Mouse (Mus musculus) heart, postnatal 14 days (tissue): ENCODE measurements around the gene Vmn1r55. TPM values are rescaled to one million over a fixed set of nuclear protein-coding genes. Genes with fewer than 3 reads are reported as not detected.
"Not testable (repeated sequence)": the region's sequence is repeated elsewhere in the genome, so short reads cannot be mapped to it uniquely, and the experiment has no call there.

Source experiments
- DNase-seq, 2 experiments: peaks; one replicate each; pipeline ENCODE4 v3.0.0; 2021 to 2022
- intact Hi-C: fragments of 180-260 bp; cut with DNase I; formaldehyde crosslinking; loops from one replicate; pipeline ENCODE4 v1.15.1; 2025
- long read RNA-seq, 2 experiments: library from polyadenylated mRNA; stranded (forward); transcript quantifications; one replicate each; pipeline ENCODE4 v2.0.0; 2021
- total RNA-seq, 2 experiments: library from RNA; stranded (reverse); gene quantifications; 2 replicates each; pipeline ENCODE4 v1.2.3; 2021

Vmn1r55 gene
- not detected for total RNA-seq
- long read RNA-seq, experiment 1, result 0 reads
- long read RNA-seq, experiment 2, result 0 reads

DNA sequence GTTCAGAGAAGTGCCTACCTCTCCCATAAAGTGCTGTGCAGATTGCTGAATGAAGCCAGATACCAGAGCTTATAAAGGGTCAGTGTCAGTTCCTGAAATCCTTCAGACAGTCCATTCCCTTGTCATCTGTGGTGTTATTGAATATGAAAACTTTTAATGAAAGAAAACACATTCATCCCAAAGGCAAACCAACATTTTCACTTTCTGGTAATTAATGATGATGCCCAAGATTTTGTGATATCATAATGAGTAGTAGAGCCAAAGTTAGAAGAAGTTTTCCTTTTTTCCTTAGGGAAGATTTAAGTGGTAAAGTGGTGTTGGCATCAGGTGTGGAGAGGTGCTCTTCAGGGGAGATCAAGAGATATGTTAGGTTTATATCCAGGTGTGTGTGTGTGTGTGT lies at the start of gene Vmn1r55:
Vmn1r55 (minus strand) TSS at position 101 of the 400 bp plus-strand sequence.
- intact Hi-C loops, DNase-seq: not testable (repeated sequence)

DNA sequence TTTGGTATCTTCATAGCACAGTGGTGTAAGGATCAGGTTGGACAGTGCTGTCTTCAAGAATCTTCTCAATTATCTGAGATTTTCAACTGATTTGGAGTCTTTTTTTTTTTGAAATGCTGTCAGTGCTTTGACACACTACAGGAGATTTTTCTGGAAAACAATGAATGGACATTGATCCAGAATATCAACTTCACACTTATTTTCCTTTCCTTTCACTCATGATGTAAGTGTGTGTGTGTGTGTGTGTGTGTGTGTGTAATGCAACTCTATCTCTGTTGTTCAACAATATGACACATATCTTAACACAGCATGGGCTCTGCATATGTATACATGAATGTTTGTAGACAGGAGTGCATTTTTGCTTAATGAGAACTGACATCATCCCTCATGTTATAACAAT lies 47.2 kb upstream of the Vmn1r55 start, which contains the start of gene Vmn1r56:
Vmn1r56 (minus strand) TSS at position 101 of the 400 bp plus-strand sequence.
- intact Hi-C loops, DNase-seq: not testable (repeated sequence)

DNA sequence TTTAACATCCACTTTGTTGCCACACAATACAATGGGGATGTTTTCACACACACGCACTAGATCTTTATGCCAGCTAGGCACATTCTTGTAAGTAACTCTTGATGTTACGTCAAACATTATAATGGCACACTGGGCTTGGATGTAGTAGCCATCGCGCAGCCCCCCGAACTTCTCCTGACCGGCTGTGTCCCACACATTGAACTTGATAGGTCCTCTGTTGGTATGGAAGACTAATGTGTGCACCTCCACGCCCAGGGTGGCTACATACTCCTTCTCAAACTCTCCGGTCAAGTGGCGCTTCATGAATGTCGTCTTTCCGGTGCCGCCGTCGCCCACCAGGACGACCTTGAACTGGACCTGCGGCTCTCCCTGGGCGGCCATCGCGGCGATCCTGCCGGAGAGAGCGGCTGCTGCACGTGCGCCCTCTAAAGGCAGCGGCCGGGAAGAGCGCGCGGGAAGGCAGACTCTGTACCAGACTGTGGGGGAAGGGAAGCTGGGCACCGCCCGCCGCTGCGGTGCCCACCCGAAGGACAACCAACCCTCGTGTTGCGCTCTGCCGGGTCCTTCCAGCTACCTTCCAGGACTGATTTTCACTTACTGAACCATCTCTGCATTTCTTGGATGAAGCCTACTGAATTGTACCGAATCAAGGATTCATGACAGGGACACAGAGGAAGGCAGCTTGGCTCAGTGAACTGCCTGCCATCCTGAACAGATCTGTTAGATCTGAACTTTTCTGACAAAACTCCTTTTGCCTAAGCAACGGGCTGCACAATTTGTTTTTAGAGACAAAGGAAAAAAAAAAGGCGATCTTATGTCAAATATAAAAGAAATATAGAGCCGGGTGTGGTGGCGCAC lies 23.7 kb downstream of the Vmn1r55 start, which contains the start of gene Rasl2-9:
Rasl2-9 (minus strand) TSS at position 402 of the 858 bp plus-strand sequence.
- intact Hi-C loops, result loop anchor here (2.0 to 5.0 kb wide), 2 partner anchors 65 to 183 kb away; no protein-coding TSS in a partner anchor
- peak; percentile 89 to 93 for DNase-seq

DNA sequence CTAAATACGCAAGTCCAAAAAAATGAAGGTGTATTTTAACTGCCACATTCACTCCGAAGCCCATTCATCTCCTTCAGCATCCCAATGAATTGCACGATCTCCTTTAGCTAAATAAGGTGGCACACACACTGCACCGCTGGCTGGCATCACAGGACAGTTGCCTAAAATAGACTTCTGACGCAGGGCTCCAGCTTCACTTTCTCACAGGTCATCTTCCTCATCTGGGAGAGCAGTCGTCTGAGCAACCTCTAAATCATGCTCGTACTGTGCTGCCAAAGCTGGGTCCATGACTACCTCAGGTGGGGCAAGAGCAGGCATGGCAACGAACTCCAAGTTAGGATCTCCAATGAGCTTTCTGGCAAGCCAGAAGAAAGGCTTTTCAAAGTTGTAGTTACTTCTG lies 24.4 kb downstream of the Vmn1r55 start:
- intact Hi-C loops, result loop anchor here (2.0 to 5.0 kb wide), 2 partner anchors 64 to 183 kb away; no protein-coding TSS in a partner anchor
- DNase-seq, result peak; percentile 3 to 25

DNA sequence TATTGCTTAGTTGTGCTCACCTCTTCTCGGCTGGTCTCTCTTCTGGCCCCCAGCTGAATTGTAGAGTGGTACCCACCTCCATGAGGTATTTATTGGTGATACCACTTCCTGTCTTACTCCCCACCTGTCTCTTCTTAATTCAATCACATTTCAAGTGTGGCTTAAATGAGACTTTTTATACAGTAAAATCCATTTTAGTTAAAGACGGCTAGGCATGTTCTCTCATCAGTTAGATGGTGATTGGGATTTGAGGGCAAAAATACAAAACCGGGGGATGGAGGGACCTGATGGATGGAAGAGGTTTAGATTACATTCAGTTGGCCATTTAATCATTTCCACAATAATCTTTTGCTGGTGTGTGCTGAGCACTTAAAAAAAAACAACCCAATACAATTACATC lies 32.6 kb downstream of the Vmn1r55 start, which contains the start of gene Rfpl4:
Rfpl4 (minus strand) TSS at position 101 of the 400 bp plus-strand sequence.
- intact Hi-C loops, result no loop called here
- DNase-seq, result no peak

DNA sequence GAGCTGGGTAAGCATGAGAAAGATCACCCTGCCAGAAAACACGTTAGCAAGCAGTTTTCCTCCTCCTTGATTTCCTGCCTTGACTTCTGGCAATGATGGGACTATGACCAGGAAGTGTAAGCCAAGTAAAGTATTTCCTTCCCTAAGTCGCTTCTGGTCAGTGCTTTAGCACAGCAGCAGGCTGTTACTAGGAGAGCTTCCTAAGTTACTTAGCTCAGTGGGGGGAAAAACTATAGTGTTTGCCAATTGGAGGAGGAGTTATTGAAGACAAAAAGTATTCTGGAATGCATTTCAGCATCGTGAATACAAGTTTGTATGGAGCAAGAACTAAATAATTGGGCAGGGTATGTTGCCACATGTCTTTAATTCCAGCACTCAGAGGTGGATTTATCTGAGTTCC lies 36.8 kb downstream of the Vmn1r55 start:
- no peak for DNase-seq
- intact Hi-C loops, result no loop called here

DNA sequence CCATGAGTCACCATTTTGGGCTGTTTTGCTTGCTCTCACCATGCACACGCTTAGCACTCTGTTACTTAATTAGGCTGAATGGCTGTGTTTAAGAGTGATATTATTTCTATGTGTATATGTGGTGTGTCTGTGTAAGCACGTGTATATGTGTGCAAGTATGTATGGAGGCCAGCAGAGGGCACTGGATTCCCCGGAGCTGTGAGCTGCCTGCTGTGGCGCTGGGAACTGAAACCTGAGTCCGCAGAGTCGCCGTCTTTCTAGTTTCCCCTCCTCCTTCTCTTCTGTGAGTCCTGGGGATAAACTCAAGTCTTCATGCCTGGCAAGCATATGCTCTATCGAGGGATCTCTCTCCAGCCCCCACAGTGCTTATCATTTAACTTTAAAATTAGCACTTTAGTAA lies 40.2 kb downstream of the Vmn1r55 start:
- intact Hi-C loops, result no loop called here
- DNase-seq, result no peak

DNA sequence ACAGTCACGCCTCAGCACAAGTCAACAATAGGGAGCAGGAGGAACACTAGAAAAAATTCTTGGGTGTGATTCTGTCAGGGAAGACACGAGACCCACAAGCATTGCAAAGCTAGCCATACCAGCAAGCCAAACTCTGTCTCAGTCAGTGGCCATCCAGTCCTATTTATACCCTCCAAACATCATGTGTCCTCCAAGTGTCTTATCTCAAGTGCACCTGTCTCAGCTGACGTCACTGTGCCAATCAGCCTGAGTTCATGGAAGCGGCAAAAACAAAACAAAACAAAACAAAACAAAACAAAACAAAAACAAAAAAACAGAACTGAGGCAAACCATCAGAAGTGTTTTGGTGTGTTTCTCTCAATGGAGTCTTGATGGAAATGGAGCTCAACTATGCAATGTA lies 41.2 kb downstream of the Vmn1r55 start:
- intact Hi-C loops, result no loop called here
- no peak for DNase-seq

DNA sequence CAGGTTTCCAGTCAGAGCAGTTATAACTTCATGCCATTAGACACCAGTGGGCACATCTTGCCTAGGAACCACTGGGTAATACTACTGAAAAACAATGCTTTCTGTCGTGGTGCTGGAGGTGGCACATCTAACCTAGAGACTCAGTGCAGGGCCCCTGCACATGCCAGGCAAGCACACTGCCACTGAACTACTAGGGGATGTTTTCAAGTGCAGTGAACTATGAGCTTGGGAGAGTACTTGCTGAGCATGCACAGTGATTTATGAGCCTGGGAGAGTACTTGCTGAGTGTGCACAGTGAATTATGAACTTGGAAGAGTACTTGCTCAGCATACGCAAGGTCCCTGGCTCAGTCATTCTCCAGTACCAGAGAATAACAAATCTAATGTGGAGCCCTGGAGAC lies 46.9 kb downstream of the Vmn1r55 start:
- intact Hi-C loops, result no loop called here
- no peak for DNase-seq

DNA sequence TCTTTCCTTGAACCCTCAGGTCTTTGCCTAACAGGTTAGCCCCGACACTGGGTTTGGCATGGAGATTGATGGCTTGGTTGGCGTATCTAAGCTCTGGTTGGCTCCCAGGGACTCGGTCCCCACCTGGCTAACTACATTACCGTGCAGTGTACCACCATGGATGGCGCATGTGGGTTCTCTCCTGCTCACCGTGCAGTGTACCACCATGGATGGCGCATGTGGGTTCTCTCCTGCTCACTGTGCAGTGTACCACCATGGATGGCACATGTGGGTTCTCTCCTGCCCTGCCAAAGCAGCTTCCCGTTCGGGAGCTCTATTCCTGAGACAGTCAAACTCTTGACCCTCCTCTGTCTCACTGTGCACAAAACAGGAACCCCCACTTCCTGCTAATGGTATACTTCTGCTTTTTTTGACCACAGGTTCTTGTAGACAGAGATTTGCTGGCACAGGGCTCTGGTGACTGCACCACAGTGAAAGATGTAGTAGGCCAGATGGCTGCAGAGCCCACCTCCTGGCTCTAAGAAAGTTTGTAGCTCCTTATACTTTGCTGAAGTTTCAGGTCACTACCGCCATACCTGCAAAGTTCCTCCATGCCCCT lies 48.3 kb downstream of the Vmn1r55 start:
- no peak for DNase-seq
- intact Hi-C loops, result no loop called here

DNA sequence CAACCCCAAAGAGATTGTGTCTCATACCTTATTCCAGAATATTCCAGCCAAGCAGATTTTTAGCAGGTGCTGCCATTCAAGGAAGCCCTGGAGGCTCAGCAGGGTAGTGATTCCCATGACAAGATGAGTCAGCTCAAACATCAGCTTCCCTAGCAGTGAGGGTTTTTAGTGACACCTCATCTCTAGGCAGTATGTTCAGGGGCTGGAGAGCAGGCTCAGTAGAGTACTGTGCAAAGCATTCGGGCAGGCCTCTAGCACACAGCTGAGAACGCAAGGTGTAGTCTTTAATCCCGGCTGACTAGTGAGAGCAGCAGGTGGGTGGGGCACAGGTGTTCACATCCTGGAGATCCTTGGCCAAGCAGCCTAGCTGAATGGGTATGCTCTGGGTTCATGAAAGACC lies 49.7 kb downstream of the Vmn1r55 start:
- intact Hi-C loops, result no loop called here

DNA sequence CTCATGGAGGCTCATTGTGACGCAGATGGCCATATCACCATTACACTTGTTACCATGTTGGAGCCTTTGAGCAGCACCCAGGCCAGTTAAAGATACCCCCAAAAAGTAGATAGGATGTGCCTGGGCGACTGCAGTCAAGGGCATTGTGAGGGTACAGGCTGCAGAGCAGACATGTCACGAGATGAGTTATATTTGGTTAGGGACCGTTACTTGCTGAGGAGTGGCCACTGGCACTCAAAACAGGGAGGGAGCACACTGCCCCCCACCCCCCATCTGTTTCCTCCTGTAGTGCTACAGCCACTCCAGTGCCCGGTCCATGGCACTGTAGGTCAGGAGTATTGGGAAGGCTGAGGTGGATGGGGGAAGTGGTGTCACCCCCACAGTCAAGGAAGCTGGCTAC lies 50.7 kb downstream of the Vmn1r55 start:
- no peak for DNase-seq
- intact Hi-C loops, result no loop called here

More for the DNA sequence above, 49.7 kb downstream of the Vmn1r55 start:
- DNase-seq, result no peak

DNA sequence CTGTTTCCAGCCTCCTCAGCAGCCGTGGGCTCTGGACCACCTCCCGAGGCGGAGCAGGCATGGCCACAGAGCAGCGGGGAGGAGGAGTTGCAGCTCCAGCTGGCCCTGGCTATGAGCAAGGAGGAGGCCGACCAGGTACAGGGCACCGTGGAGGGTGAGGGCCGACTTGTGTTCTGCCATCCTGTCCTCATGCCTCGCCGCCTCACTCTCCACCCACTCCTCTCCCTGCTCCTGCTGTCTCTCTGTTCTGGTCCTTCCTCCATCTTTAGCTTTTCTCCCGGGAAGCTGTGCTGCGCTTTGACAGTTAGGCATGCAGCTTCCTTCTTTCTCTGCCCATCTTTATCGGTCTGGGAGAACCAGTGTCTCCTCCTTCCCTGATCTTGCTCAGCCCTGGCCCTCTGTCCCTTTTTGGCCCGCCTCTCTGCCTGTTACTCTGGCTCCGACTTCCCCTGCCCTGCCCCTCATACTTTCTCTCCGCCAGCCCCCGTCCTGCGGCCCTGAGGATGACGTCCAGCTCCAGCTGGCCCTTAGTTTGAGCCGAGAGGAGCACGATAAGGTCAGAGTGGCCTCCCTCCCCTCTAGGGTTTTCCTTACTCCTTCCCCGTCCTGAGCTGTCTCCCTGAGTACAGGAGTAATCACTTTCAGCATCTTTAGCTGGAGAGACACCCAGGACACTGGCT lies 56.5 kb downstream of the Vmn1r55 start:
- peak; percentile 27 to 45 for DNase-seq
- intact Hi-C loops, result no loop called here

DNA sequence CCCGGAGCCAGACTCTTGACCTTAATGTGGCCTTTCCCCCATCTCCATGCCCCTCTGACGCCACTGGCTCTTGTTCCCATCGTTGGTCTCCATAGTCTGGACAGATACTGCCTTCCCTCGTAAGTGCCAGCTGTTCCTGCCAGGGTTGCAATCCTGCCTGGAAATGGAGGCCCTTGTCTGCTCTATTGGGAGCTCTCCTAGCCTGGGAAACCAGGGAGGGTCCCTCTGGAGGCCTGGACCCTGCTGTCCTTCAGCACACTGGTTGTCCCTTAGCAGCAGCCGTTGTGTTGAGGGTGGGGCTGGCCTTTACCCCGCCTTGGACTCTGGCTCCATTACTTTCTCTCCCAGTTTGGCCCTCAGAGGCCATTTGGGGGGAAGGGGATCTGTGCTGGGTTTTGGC lies 57.1 kb downstream of the Vmn1r55 start:
- intact Hi-C loops, result no loop called here
- DNase-seq, result no peak

DNA sequence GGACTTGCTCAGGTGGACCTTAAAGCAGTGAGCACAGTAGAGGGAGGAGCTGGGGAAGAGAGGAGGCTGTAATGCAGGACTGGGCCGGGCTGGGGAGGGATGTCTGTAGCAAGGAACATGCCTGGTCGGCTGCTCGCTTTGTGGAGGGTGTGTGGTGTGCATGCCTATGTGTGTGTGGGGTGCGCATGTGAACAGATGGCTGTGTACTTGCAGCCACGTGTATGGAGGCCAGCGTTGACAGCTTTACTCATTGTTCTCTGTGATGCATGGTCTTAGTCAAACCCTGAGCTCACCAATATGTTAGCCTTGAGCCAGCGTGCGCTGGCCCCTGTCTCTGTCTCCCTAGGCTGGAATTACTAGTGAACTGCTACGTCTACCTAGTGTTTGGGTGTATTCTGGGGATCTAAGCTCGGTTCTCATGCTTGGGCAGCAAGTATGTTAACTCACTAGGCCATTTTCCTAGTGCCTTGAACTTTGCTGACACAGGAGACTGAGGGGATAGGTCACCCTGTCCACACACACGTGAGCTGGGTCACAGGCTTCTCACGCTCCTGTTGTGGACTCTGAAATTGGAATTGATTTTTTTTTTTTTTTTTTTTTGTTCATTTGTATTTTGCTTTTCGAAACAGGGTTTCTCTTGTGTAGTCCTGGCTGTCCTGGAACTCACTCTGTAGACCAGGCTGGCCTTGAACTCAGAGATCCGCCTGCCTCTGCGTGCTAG lies 58.3 kb downstream of the Vmn1r55 start:
- intact Hi-C loops, result no loop called here
- DNase-seq, result no peak

DNA sequence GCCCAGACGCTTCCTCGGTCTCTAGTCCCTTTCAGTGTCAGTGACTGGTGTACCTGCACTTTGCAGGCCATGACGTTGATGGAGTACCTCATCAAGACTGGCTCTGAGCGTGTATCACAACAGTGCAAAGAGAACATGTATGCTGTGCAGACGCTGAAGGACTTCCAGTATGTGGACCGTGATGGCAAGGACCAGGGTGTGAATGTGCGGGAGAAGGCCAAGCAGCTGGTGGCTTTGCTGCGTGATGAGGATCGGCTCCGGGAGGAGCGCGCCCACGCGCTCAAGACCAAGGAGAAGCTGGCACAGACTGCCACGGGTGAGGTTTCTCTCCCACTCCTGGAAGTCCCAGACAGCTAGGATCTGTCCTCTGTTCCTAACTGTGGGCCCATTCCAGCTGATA lies 59.6 kb downstream of the Vmn1r55 start:
- no peak for DNase-seq
- intact Hi-C loops, result loop anchor here (10.0 kb wide), 2 partner anchors 945 to 1065 kb away; partner anchors contain the start of gene Zfp787

DNA sequence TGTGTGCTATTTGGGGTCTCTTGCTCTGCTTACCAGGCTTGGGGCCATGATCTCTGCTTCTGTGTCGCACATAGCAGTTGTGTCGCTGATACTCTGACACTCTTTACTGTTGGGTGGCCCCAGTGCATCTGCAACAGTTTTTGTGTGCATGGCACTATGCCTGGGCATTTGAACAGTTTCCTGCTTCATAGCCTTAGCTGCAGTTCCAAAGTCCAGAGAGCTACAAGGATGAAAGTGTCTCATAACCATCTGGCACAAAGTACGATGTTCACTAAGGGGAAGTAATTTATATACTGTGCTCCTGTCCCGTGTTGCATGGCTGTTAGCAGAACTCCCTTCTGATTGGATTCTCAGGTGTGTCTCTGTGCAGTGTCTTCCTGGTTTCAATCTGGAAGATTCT lies 61.6 kb downstream of the Vmn1r55 start:
- DNase-seq, result no peak
- intact Hi-C loops, result loop anchor here (10.0 kb wide), 2 partner anchors 943 to 1067 kb away; partner anchors contain the start of gene Zfp787

DNA sequence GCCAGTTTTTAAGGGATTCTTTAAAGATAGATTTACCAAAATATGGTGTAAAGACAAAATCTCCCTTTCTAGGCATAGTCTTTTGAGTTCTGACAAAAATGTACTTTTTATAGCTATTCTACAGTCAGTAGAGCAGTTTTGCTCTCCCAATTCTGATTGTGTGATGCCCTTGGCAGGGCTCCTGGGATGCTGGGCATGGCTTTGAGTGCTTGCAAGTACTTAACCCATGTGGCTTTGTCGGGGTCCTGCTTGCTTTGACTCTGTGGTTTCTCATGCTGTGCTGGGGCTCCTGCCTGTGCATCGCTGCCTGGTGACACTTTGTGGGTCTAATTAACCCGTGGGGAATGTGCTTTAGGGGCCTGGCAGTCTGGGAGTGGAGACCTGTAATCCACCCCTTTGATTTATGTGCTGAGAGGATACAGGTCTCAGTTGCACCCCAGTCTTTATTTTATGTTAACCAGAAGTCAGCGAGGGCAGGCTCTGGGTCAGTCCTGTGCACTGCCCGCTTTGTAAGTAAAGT lies 62.5 kb downstream of the Vmn1r55 start:
- peak; percentile 27 to 30 for DNase-seq
- intact Hi-C loops, result loop anchor here (10.0 kb wide), 2 partner anchors 942 to 1068 kb away; partner anchors contain the start of gene Zfp787

DNA sequence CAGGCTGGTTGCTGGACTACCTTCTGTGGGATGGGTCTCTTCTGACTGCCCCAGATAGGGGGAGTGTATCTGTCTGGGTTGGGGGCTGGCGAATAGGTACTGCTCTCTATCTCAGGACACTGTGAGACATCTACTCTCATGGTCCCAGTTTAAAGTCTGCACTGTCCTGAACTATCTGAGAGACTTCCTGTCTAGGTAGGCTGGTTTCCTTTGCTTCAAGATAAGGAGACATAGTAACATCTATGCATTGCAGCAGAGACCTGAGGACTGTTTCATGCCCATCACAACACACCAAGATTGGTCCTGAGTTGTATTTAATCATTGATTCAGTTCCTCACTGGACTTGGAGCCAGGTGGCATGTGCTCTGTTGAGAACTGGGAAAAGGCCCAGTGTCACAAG lies 64.0 kb downstream of the Vmn1r55 start:
- no peak for DNase-seq
- intact Hi-C loops, result loop anchor here (10.0 kb wide), 2 partner anchors 941 to 1069 kb away; partner anchors contain the start of gene Zfp787
